Mouse (Mus musculus) megakaryocyte progenitor cell, adult 5-6 weeks (primary cell): Measurements from ENCODE around the gene Shcbp1l. TPM values are rescaled to one million over a fixed set of nuclear protein-coding genes. Genes with fewer than 3 reads are reported as not detected.
"Not testable (repeated sequence)": the region's sequence is repeated elsewhere in the genome, so short reads cannot be mapped to it uniquely, and the experiment has no call there.

Experiments
- ATAC-seq: replicated peaks from 2 replicates; pipeline ENCODE4 v1.8.0; 2016; ENCODE audit warnings: mild to moderate bottlenecking, moderate TSS enrichment, inconsistent platforms; ENCODE audit not compliant: poor library complexity
- total RNA-seq, 2 experiments: library from RNA; stranded (forward) in 1 of 2; stranded (reverse) in 1 of 2; fragments of 157-497, 149-512 nt in 1 of 2; fragments of 200-1000 nt in 1 of 2; gene quantifications; 2 replicates each; pipeline versions ENCODE4 v1.2.3 to v1.2.4; 2015 to 2017

The Shcbp1l gene
- total RNA-seq, 2 experiments from 2014 or later = 0.46 to 0.94 TPM

DNA sequence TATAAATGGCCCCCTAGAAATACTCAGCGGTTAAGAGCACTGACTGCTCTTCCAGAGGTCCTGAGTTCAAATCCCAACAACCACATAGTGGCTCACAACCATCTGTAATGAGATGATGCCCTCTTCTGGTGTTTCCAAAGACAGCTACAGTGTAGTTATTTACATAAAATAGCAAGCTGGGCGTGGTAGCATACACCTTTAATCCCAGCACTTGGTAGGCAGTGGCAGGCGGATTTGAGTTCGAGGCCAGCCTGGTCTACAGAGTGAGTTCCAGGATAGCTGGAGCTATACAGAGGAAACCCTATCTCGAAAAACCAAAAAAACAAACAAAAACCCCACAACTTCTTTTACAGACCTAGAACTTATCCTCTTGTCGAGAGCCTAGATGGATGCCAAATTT lies 61.2 kb downstream of the Shcbp1l start:
- not testable (repeated sequence) for ATAC-seq

- ATAC-seq = peak; percentile 45
Measured at GRCm38 (mm10) chr1:153486767-153487499, 62.0 kb downstream of the Shcbp1l start.

DNA sequence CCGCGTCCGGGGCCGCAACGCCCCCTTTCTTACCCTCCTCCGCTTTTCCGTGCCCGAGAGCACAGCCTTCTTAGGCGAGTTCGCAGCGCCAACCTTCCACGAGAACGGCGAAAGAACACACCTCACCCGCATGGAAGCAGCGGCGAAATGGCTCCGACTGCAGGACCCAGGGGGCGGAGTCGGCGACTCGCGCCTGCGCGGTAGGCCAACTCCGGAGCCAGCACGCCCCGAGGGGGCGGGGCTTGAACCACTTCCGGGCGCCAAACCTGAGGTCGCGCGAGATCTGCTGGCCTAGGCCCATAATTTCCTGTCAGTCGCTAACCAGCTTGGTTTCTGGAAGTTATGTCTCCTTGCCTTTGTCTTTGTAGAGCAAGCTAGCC lies 62.5 kb downstream of the Shcbp1l start, which contains the start of gene Dhx9:
Gene Dhx9 (minus strand): TSS at position 161 of the 380 bp plus-strand sequence.
- ATAC-seq = peak; percentile 77

DNA sequence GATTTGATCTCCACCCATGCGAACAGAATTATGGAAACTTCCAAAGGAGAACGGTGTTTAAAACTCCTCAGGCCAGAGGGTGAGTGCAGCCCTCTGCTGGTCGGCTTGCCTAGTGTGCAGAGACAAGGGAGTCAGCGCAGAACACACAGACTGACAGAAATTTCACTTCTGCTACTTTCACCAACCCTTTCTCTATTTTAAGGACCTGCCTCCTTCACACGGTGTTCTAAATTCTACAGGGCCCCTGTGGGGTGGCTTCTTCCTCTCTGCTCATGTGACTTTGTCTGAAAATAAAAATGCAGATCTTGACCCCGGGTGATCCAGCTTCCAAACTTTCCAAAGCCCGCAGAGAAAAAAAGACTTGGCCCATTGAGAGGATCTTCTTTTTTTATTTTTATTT lies 64.2 kb downstream of the Shcbp1l start:
- peak; percentile 58 for ATAC-seq

DNA sequence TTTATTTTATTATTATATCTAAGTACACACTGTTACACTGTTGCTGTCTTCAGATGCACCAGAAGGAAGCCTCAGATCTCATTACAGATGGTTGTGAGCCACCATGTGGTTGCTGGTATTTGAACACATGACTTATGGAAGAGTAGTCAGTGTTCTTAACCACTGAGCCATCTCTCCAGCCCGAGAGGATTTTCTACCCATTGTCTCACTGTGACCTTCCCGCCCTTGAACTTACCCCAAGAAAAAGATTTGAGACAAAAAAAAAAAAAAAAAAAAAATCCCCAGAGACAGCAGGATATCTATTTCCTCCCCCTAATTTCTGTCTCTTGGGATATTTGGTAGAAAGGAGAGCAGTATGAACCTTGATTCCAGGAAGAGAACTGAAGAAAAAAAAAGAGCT lies 64.6 kb downstream of the Shcbp1l start:
- ATAC-seq = no peak

GRCm38 (mm10) chr1:153489963-153490362 lies 65.0 kb downstream of the Shcbp1l start:
- no peak for ATAC-seq

GRCm38 (mm10) chr1:153491345-153491744 lies 66.4 kb downstream of the Shcbp1l start:
- no peak for ATAC-seq

GRCm38 (mm10) chr1:153491822-153492221 lies 66.9 kb downstream of the Shcbp1l start:
- 0 out of 2 replicates have a peak, but pooled peaks have one; percentile 15 for ATAC-seq

DNA sequence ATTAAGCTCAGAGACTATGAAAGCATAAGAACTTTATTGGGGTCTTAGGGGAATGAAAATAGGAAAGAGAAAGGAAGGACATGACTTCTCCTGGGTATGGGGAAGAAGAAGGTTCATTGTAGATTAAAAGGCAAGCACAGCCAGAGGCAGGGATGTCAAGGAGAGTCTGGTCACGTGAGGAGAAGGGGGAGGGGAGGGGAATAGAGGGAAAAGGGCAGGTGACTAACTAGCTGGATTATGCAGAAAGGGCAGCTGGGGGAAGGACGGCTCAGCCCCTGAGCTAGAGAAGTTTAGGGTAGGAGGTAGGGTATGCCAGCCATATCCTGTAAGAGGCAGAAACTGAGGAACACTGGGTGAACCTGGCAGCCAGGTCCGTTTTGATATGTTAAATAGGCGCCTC lies 68.4 kb downstream of the Shcbp1l start:
- no peak for ATAC-seq

GRCm38 (mm10) chr1:153493931-153494330 lies 69.0 kb downstream of the Shcbp1l start:
- ATAC-seq = no peak

GRCm38 (mm10) chr1:153496030-153496429 lies 71.1 kb downstream of the Shcbp1l start:
- ATAC-seq = no peak

GRCm38 (mm10) chr1:153500030-153500429 lies 75.1 kb downstream of the Shcbp1l start:
- ATAC-seq = no peak

DNA sequence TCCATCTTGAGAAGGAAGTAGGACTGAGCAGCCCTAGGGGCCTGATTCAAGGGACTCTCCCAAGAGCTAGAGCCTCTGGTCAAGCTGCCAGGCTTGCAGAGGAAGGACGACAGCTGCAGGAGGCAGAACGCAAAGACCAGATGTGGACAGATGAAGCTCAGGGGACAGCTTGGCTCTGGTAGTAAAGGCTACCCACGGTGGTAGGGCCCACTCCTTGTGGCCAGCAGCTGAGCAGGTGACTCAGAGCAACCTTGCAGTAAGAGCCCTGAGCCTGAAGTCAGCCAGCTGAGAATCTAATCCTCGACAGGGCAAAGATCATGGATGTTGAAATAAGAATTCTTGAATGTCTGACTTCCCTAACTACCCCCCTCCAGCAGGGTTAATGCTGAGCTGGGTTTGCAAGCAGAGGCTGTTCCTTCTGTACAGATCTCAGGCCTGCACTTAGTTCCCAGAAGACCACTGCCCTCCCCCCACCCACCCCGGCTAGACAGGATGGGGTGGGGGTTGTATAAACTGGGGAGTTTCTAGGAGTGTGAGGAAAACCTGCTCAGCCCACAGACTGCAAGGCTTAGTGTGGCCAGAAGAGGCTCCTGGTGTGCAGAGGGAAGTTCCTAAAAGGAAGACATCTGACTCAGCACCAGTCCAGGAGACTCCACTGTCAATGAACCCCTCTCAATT lies 76.8 kb downstream of the Shcbp1l start:
- peak; percentile 50 for ATAC-seq

Other genes with a start within 250 kb of the Shcbp1l start
- gene Lamc2, start 238.7 kb upstream of the Shcbp1l start, total RNA-seq (2015) = 0.02 TPM in 1 of 2 replicates, not detected in the other
- gene Lamc2, start 238.7 kb upstream of the Shcbp1l start, total RNA-seq (2017) = not detected in 2 replicates
- 2.6 and 4.4 TPM in 2 replicates for gene Lamc1, start 92.4 kb upstream of the Shcbp1l start, total RNA-seq (2015)
- gene Lamc1, start 92.4 kb upstream of the Shcbp1l start, total RNA-seq (2017) = 2.2 and 2.9 TPM in 2 replicates
- 177 and 201 TPM in 2 replicates for gene Dhx9, start 62.5 kb downstream of the Shcbp1l start, total RNA-seq (2015)
- 114 and 158 TPM in 2 replicates for gene Dhx9, start 62.5 kb downstream of the Shcbp1l start, total RNA-seq (2017)
- 27.6 and 28.0 TPM in 2 replicates for gene Npl, start 124.9 kb downstream of the Shcbp1l start, total RNA-seq (2015)
- 14.2 and 15.2 TPM in 2 replicates for gene Npl, start 124.9 kb downstream of the Shcbp1l start, total RNA-seq (2017)
- 0.17 and 1.1 TPM in 2 replicates for gene Rgs8, start 227.9 kb downstream of the Shcbp1l start, total RNA-seq (2015)
- 0.25 and 0.37 TPM in 2 replicates for gene Rgs8, start 227.9 kb downstream of the Shcbp1l start, total RNA-seq (2017)